Mouse (Mus musculus) neural tube, embryonic 14.5 days (tissue): ENCODE measurements around the gene Atxn7l1. TPM values are rescaled to one million over a fixed set of nuclear protein-coding genes. Genes with fewer than 3 reads are reported as not detected.
A peak's percentile ranks its signal among the peaks of the same experiment; 100 is the strongest.

Experiments
- ATAC-seq: fragments of 200-750 bp; cut with Nextera tagmentation; 2 replicates; pipeline ENCODE4 v1.8.0; 2017; ENCODE audit warnings: low read depth, mild to moderate bottlenecking, moderate TSS enrichment, moderate library complexity
- H3K27ac ChIP-seq: fragments of 300-500 bp; sonication (generic); 2 replicates; pipeline ENCODE4 v1.5.1; 2014; ENCODE audit warnings: low read depth, mild to moderate bottlenecking, control low read depth, low read length, moderate library complexity, mixed read lengths
- H3K27me3 ChIP-seq: fragments of 300-500 bp; sonication (generic); 2 replicates; pipeline ENCODE4 v1.6.1; 2014; ENCODE audit warnings: low read length; ENCODE audit not compliant: control insufficient read depth, insufficient read depth
- H3K36me3 ChIP-seq: fragments of 300-500 bp; sonication (generic); 2 replicates; pipeline ENCODE4 v1.6.1; 2014; ENCODE audit warnings: low read length, mixed read lengths; ENCODE audit not compliant: control insufficient read depth, insufficient read depth
- H3K4me1 ChIP-seq: fragments of 300-500 bp; sonication (generic); 2 replicates; pipeline ENCODE4 v1.6.1; 2014; ENCODE audit warnings: low read length; ENCODE audit not compliant: control insufficient read depth, insufficient read depth
- H3K4me2 ChIP-seq: fragments of 300-500 bp; sonication (generic); 2 replicates; pipeline ENCODE4 v1.6.1; 2014; ENCODE audit warnings: mild to moderate bottlenecking, low read depth, low read length, control low read depth
- H3K4me3 ChIP-seq: fragments of 300-500 bp; sonication (generic); 2 replicates; pipeline ENCODE4 v1.5.1; 2014; ENCODE audit warnings: low read depth, low read length, control low read depth, mixed read lengths
- H3K9ac ChIP-seq: fragments of 300-500 bp; sonication (generic); replicated peaks from 2 replicates; pipeline ENCODE4 v1.6.1; 2014; ENCODE audit warnings: low read depth, mild to moderate bottlenecking, control low read depth, low read length, mixed read lengths
- H3K9me3 ChIP-seq: fragments of 300-500 bp; sonication (generic); 2 replicates; pipeline ENCODE4 v1.6.1; 2016; ENCODE audit warnings: low read length; ENCODE audit not compliant: control insufficient read depth
- WGBS: fragments of 180-500 bp; shearing (Covaris S2); extraction: QIAGEN DNeasy Blood & Tissue Kit; methylation state at CpG from one replicate; pipeline ENCODE4 v1.1.7; 2014; 5-methylcytosine and 5-hydroxymethylcytosine counted together
- polyA plus RNA-seq: library from polyadenylated mRNA; unstranded; fragments of >200 nt; fragmentation: Nextera tagmentation; extraction: Ambion mirVana; gene quantifications from 2 replicates; pipeline ENCODE4 v1.2.1, GENCODE M21; 2014

Gene Atxn7l1
- polyA plus RNA-seq, 1 experiment from 2014 or later: 35.1 TPM

GRCm38 (mm10) chr12:33183138-33183627, 35.7 kb downstream of the Atxn7l1 start:
- 76% methylated on average over 4 of the region's 4 CpGs for WGBS
- Histone ChIP-seq H3K9me3 (no peaks in the 10 kb centered on the region), H3K4me1 (0 out of 2 replicates have a peak, but pooled peaks cover 2% of the 10 kb centered on the region), H3K9ac (no peak overlapping the region), H3K4me3 (no peak overlapping the region), H3K27me3 (no peaks in the 10 kb centered on the region), H3K4me2 (no peak overlapping the region), H3K27ac (no peak overlapping the region), H3K36me3 (no peaks in the 10 kb centered on the region)
- ATAC-seq: no peak

- Histone ChIP-seq H3K27me3 (no peaks in the 10 kb centered on the region), H3K4me1 (0 out of 2 replicates have a peak, but pooled peaks cover 2% of the 10 kb centered on the region), H3K9me3 (no peaks in the 10 kb centered on the region), H3K4me3 (no peak overlapping the region), H3K9ac (no peak overlapping the region), H3K27ac (no peak overlapping the region), H3K36me3 (no peaks in the 10 kb centered on the region), H3K4me2 (no peak overlapping the region)
- 95% methylated on average over 3 of the region's 3 CpGs for WGBS
- no peak for ATAC-seq
Observed at GRCm38 (mm10) chr12:33184137-33184536, 36.6 kb downstream of the Atxn7l1 start.

- 69% methylated on average over 6 of the region's 6 CpGs for WGBS
- Histone ChIP-seq H3K4me2 (no peak overlapping the region), H3K4me3 (no peak overlapping the region), H3K27ac (no peak overlapping the region), H3K27me3 (no peaks in the 10 kb centered on the region), H3K36me3 (no peaks in the 10 kb centered on the region), H3K4me1 (0 out of 2 replicates have a peak, but pooled peaks cover 2% of the 10 kb centered on the region), H3K9me3 (no peaks in the 10 kb centered on the region), H3K9ac (no peak overlapping the region)
- ATAC-seq: no peak
Observed at GRCm38 (mm10) chr12:33185046-33185445, 37.6 kb downstream of the Atxn7l1 start.

GRCm38 (mm10) chr12:33186331-33186730, 38.8 kb downstream of the Atxn7l1 start:
- no peak overlapping the region for H3K9ac ChIP-seq
- no peaks in the 10 kb centered on the region for H3K27me3 ChIP-seq
- no peaks in the 10 kb centered on the region for H3K36me3 ChIP-seq
- ATAC-seq: no peak
- H3K9me3 ChIP-seq: no peaks in the 10 kb centered on the region
- H3K27ac ChIP-seq: no peak overlapping the region
- no peak overlapping the region for H3K4me3 ChIP-seq
- 0 out of 2 replicates have a peak, but pooled peaks cover 2% of the 10 kb centered on the region for H3K4me1 ChIP-seq
- no peak overlapping the region for H3K4me2 ChIP-seq
- WGBS: 92% methylated on average over 2 of the region's 2 CpGs

- H3K9me3 ChIP-seq: no peaks in the 10 kb centered on the region
- 92% methylated on average over 7 of the region's 7 CpGs for WGBS
- ATAC-seq: no peak
- H3K27ac ChIP-seq: no peak overlapping the region
- H3K9ac ChIP-seq: no peak overlapping the region
- H3K36me3 ChIP-seq: no peaks in the 10 kb centered on the region
- H3K4me3 ChIP-seq: no peak overlapping the region
- H3K4me1 ChIP-seq: 0 out of 2 replicates have a peak, but pooled peaks cover under 1% of the 10 kb centered on the region
- H3K4me2 ChIP-seq: no peak overlapping the region
- H3K27me3 ChIP-seq: no peaks in the 10 kb centered on the region
Observed at GRCm38 (mm10) chr12:33190133-33190532, 42.6 kb downstream of the Atxn7l1 start.

GRCm38 (mm10) chr12:33190633-33191032, 43.1 kb downstream of the Atxn7l1 start:
- no peaks in the 10 kb centered on the region for H3K27me3 ChIP-seq
- no peak for ATAC-seq
- H3K27ac ChIP-seq: no peak overlapping the region
- H3K4me1 ChIP-seq: 0 out of 2 replicates have a peak, but pooled peaks cover 2% of the 10 kb centered on the region
- no peak overlapping the region for H3K9ac ChIP-seq
- no peak overlapping the region for H3K4me2 ChIP-seq
- no peaks in the 10 kb centered on the region for H3K36me3 ChIP-seq
- no peak overlapping the region for H3K4me3 ChIP-seq
- 73% methylated on average over 6 of the region's 6 CpGs for WGBS
- no peaks in the 10 kb centered on the region for H3K9me3 ChIP-seq

GRCm38 (mm10) chr12:33193408-33193901, 46.0 kb downstream of the Atxn7l1 start:
- no peaks in the 10 kb centered on the region for H3K9me3 ChIP-seq
- no peak overlapping the region for H3K9ac ChIP-seq
- no peak overlapping the region for H3K4me2 ChIP-seq
- H3K4me1 ChIP-seq: peaks cover 2% of the 10 kb centered on the region; the same call in 1 of the 2 replicates
- 21% methylated on average over 11 of the region's 11 CpGs for WGBS
- H3K27ac ChIP-seq: no peak overlapping the region
- ATAC-seq: peak; percentile 61
- no peaks in the 10 kb centered on the region for H3K36me3 ChIP-seq
- no peaks in the 10 kb centered on the region for H3K27me3 ChIP-seq
- H3K4me3 ChIP-seq: no peak overlapping the region

- Histone ChIP-seq H3K9me3 (no peaks in the 10 kb centered on the region), H3K4me3 (no peak overlapping the region), H3K27ac (no peak overlapping the region), H3K9ac (no peak overlapping the region), H3K4me2 (no peak overlapping the region), H3K4me1 (peaks cover 2% of the 10 kb centered on the region; the same call in 1 of the 2 replicates), H3K27me3 (no peaks in the 10 kb centered on the region), H3K36me3 (no peaks in the 10 kb centered on the region)
- ATAC-seq: no peak
- WGBS: 25% methylated on average over 8 of the region's 8 CpGs
Observed at GRCm38 (mm10) chr12:33195175-33195574, 47.7 kb downstream of the Atxn7l1 start.

- Histone ChIP-seq H3K4me1 (peaks cover 2% of the 10 kb centered on the region; the same call in 1 of the 2 replicates), H3K4me3 (no peak overlapping the region), H3K4me2 (no peak overlapping the region), H3K9ac (no peak overlapping the region), H3K36me3 (no peaks in the 10 kb centered on the region), H3K9me3 (no peaks in the 10 kb centered on the region), H3K27ac (no peak overlapping the region), H3K27me3 (no peaks in the 10 kb centered on the region)
- ATAC-seq: peak; percentile 77
- WGBS: 11% methylated on average over 6 of the region's 6 CpGs
Observed at GRCm38 (mm10) chr12:33197287-33197686, 49.8 kb downstream of the Atxn7l1 start.
